Comparison of ENCODE assay signal across 8 mouse cellular contexts in genomic region chr2:174674287-174675045, GRCm38 (mm10). TPM values are rescaled to one million over a fixed set of nuclear protein-coding genes. Genes with fewer than 3 reads are reported as not detected.
DNase-seq lines count a peak whose midpoint lies in the region; ATAC-seq and TF ChIP-seq lines count a peak whose summit lies in the region.

No protein-coding gene starts in this region.

- WGBS in lung, postnatal 0 days, result 4% methylated on average over 16 of the region's 16 CpGs
- WGBS in limb, embryonic 10.5 days, result 3% methylated on average over 16 of the region's 16 CpGs
- WGBS in stomach, embryonic 14.5 days, result 3% methylated on average over 16 of the region's 16 CpGs

- no peaks in the 10 kb centered on the region; the same call in 1 of the 2 replicates for H3K4me1 ChIP-seq in lung, postnatal 0 days (ENCODE audit: insufficient read depth, low read depth, low read length)
- H3K4me1 ChIP-seq in limb, embryonic 10.5 days, result peaks cover 31% of the 10 kb centered on the region
- H3K4me1 ChIP-seq in stomach, embryonic 14.5 days (ENCODE audit: control insufficient read depth, insufficient read depth, low read length), result peaks cover 7% of the 10 kb centered on the region; the same call in 1 of the 2 replicates

- H3K9ac ChIP-seq in lung, postnatal 0 days (replicated peaks; ENCODE audit: low read depth), result peak overlapping the region; percentile 23; the same call in 1 of the 2 replicates
- H3K9ac ChIP-seq in stomach, embryonic 14.5 days (replicated peaks; ENCODE audit: low read depth, low read length), result no peak overlapping the region; the same call in 1 of the 2 replicates

- H3K4me3 ChIP-seq in lung, postnatal 0 days (ENCODE audit: low read depth, low read length), result peak overlapping the region; percentile 40
- peak overlapping the region; percentile 54 for H3K4me3 ChIP-seq in limb, embryonic 10.5 days
- peak overlapping the region; percentile 33 for H3K4me3 ChIP-seq in stomach, embryonic 14.5 days (ENCODE audit: low read depth, low read length)

- TF ChIP-seq CTCF in lung, postnatal 0 days (IDR thresholded peaks at IDR 0.05), result no peak

- no peaks in the 10 kb centered on the region for H3K27me3 ChIP-seq in lung, postnatal 0 days (replicated peaks; ENCODE audit: insufficient read depth, low read length)
- H3K27me3 ChIP-seq in limb, embryonic 10.5 days (ENCODE audit: low read depth, poor library complexity, severe bottlenecking), result peaks cover 39% of the 10 kb centered on the region
- no peaks in the 10 kb centered on the region for H3K27me3 ChIP-seq in stomach, embryonic 14.5 days (ENCODE audit: control insufficient read depth, insufficient read depth, low read length)

- no peaks in the 10 kb centered on the region for H3K9me3 ChIP-seq in lung, postnatal 0 days (ENCODE audit: low read length)
- no peaks in the 10 kb centered on the region for H3K9me3 ChIP-seq in limb, embryonic 10.5 days (replicated peaks)
- H3K9me3 ChIP-seq in stomach, embryonic 14.5 days (ENCODE audit: control insufficient read depth, low read depth, low read length), result no peaks in the 10 kb centered on the region

- no peak for DNase-seq in cerebellum, adult 11-12 months
- no peak for DNase-seq in lung, postnatal 0 days (ENCODE audit: low spot score)
- no peak for DNase-seq in lung, postnatal 10 days
- DNase-seq in limb, embryonic 10.5 days (ENCODE audit: low spot score), result no peak
- no peak for DNase-seq in layer of hippocampus, adult 9-10 months (ENCODE audit: low spot score)
- no peak for DNase-seq in gastrocnemius, postnatal 14 days

- TF ChIP-seq EP300 in lung, postnatal 0 days (IDR thresholded peaks at IDR 0.05), result peak; percentile 6; the same call in 1 of the 2 replicates

- intact Hi-C loops in gastrocnemius, postnatal 14 days (cut with DNase I; ENCODE audit: low total_unique reads), result loop anchor here (5.0 to 10.0 kb wide), 3 partner anchors 178 to 362 kb away; no protein-coding TSS in a partner anchor

- no peaks in the 10 kb centered on the region for H3K36me3 ChIP-seq in lung, postnatal 0 days (ENCODE audit: insufficient read depth, low read length)
- no peaks in the 10 kb centered on the region for H3K36me3 ChIP-seq in limb, embryonic 10.5 days
- no peaks in the 10 kb centered on the region for H3K36me3 ChIP-seq in stomach, embryonic 14.5 days (ENCODE audit: control insufficient read depth, insufficient read depth, low read length)

- ATAC-seq in cerebellum, adult (ENCODE audit: insufficient number of reproducible peaks, low FRiP score, low TSS enrichment), result 0 out of 2 replicates have a peak, but pooled peaks have one; percentile 13
- no peak for ATAC-seq in lung, postnatal 0 days
- ATAC-seq in stomach, embryonic 14.5 days (ENCODE audit: insufficient number of reproducible peaks, insufficient read depth, low FRiP score, low read depth), result 0 out of 2 replicates have a peak, but pooled peaks have one; percentile 38

- peak overlapping the region; percentile 85 for H3K4me2 ChIP-seq in lung, postnatal 0 days (replicated peaks; ENCODE audit: low read depth, low read length)
- H3K4me2 ChIP-seq in stomach, embryonic 14.5 days (replicated peaks; ENCODE audit: low read depth, low read length), result peak overlapping the region; percentile 75

- H3K27ac ChIP-seq in lung, postnatal 0 days (ENCODE audit: low read length), result no peak overlapping the region
- H3K27ac ChIP-seq in limb, embryonic 10.5 days, result peak overlapping the region; percentile 82
- no peak overlapping the region for H3K27ac ChIP-seq in stomach, embryonic 14.5 days (ENCODE audit: low read length)

RNA-seq across cellular contexts. Expression of gene Zfp831, which starts 31.1 kb away (rescaled TPM):
- 0.02 TPM in 1 of 2 replicates, not detected in the other for polyA plus RNA-seq in lung, postnatal 0 days (2015; fragmentation: Nextera tagmentation; extraction: Ambion mirVana)
- not detected in 2 replicates for polyA plus RNA-seq in limb, embryonic 10.5 days (2016; fragmentation: Nextera tagmentation; extraction: Ambion mirVana)
- polyA plus RNA-seq in stomach, embryonic 14.5 days (2014; fragmentation: Nextera tagmentation; extraction: Ambion mirVana), result 0.03 and 0.04 TPM in 2 replicates
- total RNA-seq in gastrocnemius, postnatal 14 days (2021), result under 1 TPM in 1 of 2 experiments, not detected in 1; 0.02 TPM
